Mouse (Mus musculus): ENCODE results near the gene Fads2.

Gene Fads2

DNA sequence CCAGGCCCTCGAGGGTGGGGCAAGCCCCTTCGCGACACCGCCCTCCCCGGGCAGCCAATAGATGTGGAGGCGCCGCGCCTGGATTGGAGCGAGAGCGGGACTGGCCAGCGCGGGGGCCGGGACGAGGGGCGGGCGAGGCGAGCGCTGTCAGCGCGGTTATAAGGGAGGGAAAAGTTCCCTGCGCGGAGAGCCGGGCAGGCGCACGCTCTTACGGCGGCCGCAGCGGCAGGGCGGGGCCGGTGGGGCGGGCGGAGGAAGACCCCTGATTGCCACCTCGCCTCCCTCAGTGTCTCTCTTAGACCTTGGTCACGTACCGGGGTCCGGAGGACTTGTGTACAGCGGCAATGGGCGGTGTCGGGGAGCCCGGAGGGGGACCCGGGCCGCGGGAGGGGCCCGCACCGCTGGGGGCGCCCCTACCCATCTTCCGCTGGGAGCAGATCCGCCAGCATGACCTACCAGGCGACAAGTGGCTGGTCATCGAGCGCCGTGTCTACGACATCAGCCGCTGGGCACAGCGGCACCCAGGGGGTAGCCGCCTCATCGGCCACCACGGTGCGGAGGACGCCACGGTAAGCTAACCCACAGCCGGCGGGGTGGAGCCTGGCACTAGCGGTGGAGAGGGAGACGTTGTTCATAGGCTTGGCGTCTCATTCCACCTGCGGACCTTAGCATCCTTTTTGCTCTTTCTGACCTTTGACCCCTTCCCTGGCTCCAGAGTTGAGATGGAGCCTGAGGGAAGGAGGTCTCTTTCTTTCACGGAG, 60.0 kb downstream of the Fads2 start, which contains the start of gene Fads3:
Gene Fads3 (plus strand): TSS at position 182 of the 761 bp plus-strand sequence.
- peak; percentile 83 for DNase-seq (ENCODE audit: low read depth)

DNA sequence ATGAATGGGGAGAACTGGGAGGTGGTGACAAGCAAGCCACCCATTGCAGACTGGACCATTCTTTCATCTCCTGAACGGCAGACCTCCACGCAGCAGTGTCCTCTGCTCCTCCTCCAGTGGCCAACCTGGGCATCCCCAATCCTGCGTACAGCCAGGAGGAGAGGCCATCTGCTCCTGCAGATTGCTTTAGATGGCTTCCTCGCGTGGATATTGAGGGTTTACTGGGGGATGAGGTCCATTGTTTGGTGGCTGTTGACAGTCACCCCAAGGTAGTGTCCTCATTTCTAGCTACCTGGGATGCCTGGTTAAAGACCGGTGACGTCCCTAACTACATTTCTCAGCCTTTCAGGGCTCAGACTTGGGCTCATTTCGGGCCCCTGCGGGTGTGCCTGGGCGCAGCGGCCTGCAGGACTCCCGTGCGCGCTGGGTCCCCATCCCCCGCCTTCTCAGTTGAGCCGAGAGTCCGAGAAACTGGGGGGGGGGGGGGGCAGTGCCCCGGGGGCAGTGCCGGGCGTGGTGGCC, 60.6 kb downstream of the Fads2 start:
- DNase-seq (ENCODE audit: low read depth), result no peak

DNA sequence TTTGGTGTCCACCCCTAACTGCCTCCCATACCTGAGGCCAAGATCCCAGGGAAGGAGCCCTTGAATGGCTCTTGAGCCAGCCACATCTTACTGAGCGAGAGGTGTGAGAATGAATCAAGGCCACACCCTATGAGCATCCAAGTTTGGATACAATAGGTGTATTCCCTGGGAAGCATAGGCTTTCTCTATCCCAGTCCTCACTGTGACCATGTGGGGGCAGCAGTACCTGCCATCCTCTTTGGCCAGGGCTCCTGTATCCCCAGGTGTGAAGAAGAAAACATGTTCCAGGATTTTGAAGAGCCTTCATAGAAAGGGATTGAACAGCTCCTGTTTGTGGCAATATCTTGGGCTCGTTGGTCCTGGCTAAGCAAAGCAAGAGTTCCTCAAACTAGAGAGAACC, 61.9 kb downstream of the Fads2 start:
- DNase-seq (ENCODE audit: low read depth), result peak; percentile 38

DNA sequence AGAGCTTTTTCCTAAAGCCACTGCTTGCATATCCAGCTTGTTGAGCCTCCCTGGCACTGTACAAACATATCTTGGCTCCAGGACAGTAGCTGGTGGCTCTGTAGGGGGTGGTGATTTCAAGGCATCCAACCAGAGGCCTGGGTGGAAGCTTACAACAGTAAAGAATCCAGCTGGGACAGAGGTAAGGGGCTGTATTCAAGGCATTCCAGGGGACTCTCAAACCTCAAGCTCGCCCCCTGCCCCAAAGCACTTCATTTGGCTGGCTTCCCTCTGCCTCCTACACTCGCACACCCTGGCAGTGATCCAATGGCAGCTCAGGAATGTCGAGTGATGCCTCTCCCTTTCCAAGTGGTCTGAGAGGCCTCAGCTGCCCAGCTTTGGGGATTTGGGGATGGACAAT, 62.6 kb downstream of the Fads2 start:
- DNase-seq (ENCODE audit: low read depth), result no peak

DNA sequence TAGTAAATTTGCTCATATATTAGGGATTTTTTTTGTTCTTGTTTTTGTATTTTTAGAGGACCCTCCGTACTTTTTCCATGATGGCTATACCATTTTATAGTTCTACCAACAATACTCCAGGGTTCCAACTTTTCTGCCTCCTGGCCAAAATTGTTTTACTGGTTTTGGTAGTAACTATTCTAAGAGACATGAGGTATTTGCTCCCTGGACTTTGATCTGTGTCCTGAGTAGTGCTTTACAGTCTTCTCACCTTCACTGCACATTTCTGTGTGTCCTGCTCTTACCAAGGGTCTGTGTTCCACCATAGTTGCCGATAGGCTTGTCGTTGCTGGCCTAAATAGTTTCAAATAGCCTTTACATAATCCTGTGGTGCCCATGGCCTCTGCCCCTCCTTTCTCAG, 63.2 kb downstream of the Fads2 start:
- DNase-seq (ENCODE audit: low read depth), result no peak

DNA sequence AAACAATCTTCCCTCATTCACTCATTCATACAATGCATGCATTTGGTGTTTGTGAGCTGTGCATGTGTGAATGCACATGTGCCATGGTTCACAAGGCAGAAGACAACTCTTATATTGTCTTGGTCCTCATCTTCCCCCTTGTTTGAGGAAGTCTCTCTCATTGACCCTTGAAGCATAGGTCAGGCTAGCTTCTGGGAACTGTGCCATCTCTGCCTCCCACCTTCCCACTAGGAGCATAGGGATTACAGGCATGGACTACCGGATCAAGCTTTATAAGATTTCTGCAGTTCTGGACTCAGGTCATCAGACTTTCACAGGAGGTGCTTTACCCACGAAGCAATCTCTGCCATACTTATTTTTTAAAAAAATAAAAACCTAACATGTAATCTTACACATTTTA, 64.0 kb downstream of the Fads2 start:
- no peak for DNase-seq (ENCODE audit: low read depth)

DNA sequence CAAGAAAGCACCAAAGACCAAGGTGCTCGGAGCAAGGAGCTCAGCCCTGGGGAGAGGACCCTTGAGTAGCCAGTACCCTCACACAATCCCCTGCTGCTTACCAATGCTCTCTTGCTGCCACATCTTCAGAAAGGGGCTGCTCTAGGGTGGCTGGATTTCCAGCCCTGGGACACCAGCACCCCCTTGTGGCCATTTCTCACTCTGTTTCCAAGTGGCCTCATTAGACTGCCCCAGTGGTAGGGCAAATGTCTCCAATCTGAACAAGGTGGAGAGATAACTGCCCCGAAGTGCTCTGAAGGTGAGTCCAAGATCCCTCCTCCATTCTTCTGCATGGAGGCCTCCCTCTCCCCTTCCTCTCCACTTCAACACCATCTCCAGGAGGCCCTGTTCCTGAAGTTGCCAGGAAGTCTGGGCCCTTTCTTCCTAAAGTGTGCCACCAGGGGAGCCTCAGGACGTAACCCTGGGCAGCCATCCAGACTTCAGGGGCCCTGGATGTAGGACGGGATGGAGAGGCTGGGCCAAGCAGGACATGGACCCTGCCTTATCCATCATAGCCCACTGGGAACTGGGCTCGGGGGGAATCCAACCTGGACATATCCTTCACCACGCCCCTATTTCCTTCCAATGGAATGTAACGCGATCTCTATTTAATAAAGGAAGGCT, 66.6 kb downstream of the Fads2 start:
- DNase-seq (ENCODE audit: low read depth), result peak; percentile 84

DNA sequence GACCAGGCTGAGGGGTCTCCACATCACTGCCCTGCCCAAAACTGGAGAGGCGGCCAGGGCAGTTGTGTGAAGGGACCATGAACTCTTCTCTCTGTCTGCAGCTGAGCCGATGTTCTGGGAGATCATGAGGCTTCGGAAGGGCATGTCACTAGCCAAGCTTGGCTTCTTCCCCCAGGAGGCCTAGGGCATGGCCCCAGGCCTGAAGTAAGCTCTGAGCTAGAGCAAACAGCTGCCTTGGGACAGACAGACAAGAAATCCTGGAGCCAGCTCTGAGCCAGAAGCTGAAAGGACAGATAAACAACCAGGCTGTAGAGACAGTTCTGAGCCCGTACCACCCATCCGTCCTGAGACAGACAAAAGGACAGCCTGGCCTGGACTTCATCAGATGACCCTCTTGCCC, 67.2 kb downstream of the Fads2 start:
- DNase-seq (ENCODE audit: low read depth), result no peak

DNA sequence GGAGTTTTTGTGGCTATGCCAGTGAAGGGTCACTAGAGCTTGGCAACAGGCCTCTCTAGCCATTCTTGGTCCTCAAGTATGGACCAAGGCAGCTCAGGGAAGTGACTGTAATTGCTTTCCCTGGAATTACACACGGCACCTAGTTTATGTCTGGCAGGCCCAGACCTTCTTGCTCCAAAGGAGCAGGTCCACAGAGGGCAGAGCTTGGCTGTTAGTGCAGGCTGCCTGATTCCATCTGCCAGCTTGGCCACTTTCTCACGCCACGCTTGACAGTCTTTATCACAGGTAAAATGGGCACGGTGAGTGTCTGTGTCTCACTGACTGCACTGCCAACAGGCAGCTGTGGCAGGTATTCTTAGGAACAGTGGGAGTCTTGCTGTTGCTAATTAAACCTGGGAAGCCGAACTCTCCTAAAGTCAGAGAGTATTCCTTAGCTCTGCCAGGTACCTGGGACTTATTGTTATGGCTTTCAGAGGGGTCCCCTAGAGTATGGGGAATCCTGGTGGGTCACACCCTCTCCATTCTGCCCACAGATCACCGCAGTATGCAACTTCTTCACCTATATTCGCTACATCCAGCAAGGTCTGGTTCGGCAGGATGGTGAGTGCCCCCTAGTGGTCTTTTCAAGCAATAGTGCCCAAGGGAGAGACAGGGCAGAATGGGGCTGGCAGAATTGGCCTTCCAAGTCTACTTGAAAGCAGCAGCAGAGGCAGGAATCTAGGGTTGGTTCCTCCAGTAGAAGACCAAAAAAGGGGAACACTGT, 68.2 kb downstream of the Fads2 start:
- DNase-seq (ENCODE audit: low read depth), result peak; percentile 79

DNA sequence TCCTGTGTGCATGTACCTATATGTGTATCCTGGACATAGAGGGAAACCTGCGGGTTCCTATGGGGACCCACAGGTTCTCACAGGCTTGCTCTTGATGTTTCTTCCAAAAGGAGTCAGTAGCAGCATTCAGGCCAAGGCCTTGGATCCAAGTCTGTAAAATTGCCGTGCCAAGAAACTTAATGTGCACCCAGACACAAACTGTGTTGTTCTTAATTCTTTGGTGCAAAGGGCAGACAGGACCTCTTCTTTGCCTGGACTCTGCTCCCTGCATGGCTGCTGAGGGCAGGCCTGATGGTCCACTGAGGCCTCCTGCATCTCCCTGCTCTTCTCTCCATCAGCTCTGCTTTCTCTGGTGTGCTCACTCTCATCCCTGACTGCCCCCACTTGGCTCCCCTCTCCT, 71.8 kb downstream of the Fads2 start:
- no peak for DNase-seq (ENCODE audit: low read depth)

DNA sequence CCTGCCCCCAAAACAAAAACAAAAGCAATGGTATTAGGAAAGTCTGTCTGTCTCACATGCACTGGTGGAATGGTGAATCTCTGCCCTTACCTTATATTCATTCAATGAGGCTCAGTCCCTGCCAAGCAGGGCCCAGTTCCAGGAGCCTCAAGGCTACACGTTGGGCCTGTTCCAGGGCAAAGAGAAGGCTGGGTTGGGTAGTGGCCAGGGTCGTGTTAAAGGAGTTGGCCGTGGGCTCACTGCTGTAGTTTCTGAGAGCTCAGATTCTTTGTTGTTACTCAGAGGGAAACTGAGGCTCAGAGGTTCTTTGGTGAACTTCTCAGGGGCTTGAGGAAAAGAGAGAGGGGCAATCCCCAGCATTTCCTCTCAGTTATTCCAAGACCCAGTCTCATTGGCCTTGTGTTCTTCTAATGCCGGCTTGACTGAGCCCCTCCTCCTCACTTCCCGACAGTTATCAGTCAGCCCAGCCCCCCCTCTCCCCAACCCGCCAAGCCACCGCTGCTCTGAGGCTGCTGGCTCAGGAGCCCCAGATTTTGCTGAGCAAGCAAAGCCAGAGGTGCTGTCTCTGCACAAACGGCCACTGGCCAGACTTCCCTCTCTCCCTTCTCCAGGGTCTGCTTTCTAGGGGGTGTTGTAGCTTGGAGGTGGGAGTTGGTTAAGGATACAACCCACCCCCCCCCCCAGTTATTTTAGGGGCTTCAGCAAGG, 76.2 kb downstream of the Fads2 start:
- DNase-seq (ENCODE audit: low read depth), result peak; percentile 71

DNA sequence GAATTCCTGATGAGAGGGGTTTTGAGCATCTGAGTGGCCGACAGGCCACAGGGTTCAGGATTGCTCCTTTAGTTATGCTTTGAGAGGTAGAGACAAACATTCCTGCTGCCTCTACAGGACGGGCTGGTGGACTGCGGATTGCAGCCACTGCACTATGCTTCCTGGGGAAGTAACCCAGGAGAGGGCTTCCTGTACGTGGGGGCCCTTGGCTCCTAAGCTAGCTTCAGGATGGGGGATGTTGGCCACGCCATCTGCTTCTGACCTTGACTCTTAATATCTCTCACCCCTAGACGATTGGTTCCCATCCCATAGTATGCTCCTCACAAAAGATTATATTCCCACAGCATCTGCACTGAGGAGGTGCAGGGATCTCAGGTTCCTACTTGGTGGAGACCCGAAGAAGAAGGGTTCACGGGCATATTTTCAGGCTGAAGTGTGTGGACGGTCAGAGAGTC, 78.2 kb downstream of the Fads2 start:
- DNase-seq (ENCODE audit: low read depth), result peak; percentile 59

DNA sequence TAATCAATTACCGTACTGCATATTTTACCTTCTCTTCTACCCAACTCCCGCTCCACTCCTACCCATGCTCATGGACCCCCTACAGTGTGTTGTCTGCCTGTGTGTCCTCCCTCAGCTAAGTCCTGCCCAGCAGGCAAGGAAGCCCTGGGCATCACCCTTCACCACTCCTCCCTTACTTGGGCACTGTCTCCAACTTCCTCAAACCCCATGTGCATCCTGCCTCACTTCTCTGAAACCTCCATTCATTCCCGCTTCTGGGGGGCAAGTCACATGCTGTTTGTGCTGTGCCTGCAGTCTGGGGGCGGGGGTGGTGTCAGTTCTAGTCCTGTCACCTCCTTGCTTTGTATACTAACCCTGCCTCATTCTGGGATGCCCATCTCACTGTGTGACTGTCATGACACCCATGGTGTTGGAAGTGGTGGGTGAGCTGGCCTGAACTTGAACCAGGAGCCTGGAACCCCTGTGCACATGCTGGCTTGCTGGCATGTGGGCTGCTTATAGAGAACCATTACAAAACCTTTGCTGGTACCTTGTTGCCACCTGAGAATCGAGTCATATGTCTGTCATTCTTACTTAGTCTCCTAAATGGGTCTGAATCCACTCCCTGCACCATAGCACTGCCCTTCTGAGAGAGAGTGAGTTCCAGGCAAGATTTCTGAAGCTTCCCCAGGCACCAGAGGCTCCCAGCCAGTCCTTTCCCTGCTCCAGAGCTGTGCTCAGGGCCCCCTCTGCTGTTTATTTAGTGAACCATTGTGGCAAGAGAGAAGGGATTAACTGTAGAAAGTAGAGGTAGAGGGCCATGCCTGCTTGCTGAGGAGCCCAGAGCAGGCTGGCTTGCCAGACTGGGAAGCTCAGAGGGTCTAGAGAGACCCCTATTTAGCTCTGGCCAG, 78.9 kb downstream of the Fads2 start:
- peak; percentile 75 for DNase-seq (ENCODE audit: low read depth)

DNA sequence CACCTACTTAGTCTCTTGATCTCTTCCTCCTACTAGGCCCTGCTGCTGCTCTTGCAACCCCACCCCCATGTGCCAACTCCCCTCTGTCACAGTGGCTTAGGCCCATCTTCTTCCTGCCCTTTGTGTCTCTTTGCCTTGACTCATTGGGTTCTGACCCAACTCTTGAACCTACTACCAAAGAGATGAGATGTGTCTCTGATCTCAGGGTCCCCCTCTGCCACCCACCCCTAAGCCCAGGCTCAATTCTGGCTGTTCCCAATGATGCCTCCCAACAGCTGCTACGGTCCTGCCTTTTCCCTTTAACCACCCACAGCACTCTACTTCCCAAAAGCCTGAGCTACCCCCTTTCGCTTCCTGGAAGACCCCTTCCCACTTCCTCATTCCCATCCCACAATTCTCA, 79.6 kb downstream of the Fads2 start:
- DNase-seq (ENCODE audit: low read depth), result peak; percentile 19

DNA sequence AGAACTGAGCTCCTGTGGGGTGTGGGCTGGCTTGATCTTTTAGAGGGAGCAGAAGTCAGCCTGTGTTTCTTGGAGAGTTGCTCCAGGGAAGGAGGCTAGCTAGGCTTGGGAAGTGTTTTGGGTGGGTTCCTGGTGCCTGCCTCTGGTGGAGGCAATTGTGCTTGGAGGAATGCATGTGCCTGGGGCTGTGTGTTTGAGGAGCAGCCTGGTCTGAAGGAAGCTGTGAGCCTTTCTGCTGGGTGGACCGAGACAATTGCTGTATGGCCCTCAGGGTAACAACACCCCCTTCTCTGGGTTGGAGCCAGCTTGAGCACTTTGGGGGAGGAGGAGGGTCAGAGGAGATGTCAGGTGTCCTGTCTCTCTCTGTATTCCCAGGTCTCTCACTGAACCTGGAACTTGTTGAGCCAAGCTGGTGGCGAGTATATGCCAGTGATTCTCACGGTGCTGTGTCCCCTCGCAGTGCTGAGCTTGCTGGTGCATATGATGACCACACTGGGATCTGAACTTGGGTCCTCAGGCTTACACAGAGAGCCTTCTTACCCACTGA, 82.3 kb downstream of the Fads2 start:
- DNase-seq (ENCODE audit: low read depth), result no peak

DNA sequence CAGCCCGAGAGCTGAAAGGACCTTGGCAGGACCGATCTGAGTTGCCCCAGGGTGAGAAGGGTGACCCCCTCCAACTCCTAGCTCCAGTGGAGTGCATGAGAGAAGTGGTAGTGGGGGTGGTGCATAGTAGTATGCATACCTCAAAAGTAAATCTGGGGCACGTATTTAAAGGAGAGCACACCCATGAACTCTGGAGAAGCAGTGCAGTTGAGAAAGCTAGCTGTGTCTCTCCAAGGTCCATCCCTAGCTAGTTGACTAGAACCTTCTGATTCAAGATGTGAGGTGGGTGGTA, 83.1 kb downstream of the Fads2 start:
- no peak for DNase-seq (ENCODE audit: low read depth)

DNA sequence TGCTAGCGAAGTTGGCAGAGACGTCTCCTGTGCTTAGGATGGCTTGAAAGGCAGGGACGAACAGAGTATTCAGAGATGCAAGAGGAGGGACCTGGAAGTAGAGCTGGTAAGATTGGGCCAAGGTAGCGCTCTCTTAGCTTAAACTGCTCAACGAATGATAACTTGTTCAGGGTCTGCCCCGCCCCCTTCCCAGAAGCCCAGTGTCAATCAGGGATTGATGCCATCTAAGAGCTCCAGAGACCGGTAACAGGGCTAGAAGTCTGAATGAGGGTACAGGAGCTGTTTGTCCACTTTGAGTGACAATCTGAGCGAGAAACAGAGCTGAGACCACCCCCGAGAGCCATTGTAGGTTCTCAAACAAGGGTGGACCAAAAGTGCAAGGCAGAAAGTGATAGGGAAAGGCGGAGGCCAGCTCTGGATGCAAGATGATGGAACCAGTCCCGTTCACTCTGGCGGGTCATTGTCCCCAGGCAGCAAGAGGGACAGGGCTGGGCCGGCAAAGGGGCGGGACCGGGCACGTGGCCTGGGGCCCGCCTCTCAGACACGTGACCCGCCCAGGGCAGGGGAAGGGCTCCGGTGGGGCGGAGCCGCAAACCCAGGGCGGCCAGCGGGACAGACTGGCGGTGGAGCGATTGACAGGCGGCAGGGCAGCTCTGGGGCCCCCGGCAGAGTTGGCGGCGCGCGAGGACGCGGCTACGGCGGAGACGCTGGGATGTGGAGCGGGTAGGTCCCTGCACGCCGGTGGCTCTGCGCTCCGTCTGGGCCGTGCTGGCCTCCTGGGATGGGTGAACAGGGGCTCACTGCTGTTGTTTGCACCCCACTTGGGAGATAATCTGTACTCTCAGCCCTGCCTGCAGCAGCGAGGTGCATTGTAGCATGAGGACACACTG, 83.7 kb downstream of the Fads2 start:
- DNase-seq (ENCODE audit: low read depth), result peak; percentile 82

DNA sequence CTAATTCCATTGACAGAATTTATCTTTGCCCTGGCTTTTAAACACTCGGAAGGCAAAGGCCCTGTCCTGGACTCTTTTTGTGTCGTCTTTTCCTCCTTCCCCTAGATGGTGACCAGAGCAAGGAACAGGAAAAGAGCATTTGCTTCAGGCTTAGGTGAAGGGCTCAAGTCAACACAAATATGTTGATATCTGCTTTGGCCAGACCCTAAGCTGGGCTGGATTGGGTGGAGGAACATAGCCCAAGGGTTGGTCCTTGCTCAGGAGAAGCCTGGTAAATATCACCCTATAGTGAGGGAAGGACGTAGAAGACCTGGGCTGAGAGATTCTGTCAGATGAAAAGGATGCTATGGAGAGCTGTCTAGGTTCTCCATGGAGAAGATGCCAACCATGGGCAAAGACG, 85.4 kb downstream of the Fads2 start:
- DNase-seq (ENCODE audit: low read depth), result no peak

DNA sequence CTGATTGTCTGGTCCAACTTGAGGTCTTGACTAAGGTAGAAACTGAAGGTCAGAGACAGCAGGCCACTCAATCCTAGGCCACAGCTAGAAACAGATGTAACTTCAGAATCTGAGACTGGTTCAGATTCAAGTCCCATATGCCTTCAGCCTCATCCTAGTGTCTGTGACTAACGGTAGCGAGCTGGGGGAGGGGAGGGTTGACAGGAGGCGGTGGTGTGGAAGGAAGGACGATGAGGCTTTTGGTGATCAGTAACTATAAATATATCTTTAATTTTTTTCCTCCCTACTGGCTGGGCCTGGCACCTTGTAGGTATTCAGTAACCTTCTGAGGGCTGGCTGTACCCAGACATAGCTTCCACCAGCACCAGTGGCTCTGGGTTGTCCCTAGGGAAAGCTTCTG, 86.1 kb downstream of the Fads2 start:
- DNase-seq (ENCODE audit: low read depth), result no peak

DNA sequence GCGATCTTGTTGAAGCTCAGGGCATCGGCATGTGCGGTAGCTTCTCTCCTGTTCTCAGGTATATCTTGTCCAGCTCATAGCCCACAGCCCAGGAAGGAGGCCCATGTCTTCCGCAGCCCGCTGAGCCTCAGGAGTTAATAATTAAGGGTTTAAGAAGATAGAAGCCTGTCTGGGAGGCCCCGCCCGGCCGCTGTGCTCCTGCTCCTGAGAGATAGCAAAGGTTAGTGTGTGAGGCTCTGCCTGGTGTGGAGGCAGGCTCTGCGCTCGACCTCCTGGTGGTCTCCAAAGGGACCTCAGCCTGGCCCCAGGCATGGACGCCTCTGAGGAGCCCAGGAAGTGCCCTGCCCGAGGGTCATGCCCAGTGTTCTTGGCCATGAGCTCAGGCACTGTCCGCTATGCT, 86.7 kb downstream of the Fads2 start:
- DNase-seq (ENCODE audit: low read depth), result no peak
